Mouse (Mus musculus) urinary bladder, postnatal 4 days (tissue): ENCODE data around the gene Rsrc1.

Experiments used
- DNase-seq, 2 experiments: peaks; one replicate each; pipeline ENCODE4 v3.0.0; 2021 to 2022; ENCODE audit warnings: low spot score in 2 of 2

Gene Rsrc1

GRCm38 (mm10) chr3:67280247-67280646, 299.1 kb downstream of the Rsrc1 start:
- DNase-seq: no peak

GRCm38 (mm10) chr3:67284039-67284438, 302.8 kb downstream of the Rsrc1 start:
- DNase-seq: no peak

DNA sequence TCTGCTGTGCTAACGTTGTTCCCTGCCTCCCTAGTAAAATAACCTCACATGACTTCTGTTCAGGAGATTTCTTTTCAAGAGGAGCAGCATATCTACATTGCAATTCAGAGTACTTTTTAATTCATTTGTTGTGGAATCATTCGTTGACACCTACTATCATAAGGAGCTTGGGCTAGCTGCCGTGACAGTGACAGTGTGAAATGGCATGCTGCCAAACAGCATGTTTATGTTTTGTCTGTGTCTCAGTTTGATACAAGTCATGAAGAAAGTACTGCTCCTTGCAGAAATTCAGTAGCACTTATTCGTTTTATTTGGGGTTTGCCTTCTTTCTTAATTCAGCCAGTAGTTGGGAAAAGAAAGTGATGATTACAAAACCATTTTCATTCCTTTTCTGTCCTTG, 303.7 kb downstream of the Rsrc1 start:
- DNase-seq: no peak

DNA sequence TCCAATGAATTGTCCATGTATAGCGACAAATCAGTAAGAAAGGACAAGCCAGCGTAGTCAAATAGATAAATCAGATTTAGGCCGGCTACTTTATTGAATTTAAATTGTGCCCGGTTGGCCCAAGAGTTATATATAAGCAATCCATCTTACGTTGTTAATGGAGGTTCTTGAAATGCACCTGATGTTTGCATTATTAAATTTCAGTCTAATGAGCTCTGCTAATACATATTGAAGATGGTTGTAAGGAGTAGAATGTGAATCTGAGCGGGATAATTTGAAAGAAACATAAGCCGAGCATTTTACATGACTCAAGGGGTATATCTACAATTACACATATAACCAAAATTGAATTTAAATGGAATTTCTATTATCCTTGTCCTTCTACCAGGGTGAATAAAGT, 307.5 kb downstream of the Rsrc1 start:
- DNase-seq: no peak

DNA sequence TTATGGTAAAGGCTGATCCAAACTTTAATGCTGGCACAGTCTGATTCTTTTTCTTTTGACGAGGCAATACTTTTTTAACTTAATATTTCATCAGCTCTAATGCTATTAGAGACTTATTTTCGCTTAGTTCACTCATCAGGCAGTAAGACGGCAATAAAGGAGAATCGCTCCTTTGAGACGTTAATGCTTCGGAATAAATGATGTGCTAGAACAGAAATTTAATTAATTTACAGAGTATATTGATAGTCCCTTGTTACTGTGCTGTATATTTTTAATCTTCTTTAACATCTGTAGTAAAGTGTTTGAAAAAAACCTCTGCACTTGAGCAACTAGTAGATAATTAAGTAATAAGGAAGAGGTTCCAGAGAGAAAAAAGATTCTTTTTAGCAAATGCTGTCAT, 308.3 kb downstream of the Rsrc1 start:
- no peak for DNase-seq

DNA sequence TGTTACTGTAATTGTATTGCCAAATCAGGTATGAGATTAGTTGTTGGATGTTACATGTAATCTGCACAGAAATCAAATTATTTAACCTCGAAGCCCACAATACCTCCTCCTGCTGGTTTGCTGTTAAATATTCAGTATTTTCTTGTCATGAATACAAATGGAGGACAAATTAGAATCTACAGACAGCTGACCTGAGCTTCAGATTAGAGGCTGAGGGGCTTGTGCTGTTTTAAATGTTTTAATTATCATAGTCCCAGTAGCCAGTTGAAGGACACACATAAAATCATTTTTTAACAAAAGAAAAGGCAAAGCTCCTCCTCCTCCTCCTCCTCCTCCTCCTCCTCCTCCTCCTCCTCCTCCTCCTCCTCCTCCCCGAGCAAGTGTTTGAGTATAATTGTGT, 327.5 kb downstream of the Rsrc1 start:
- no peak for DNase-seq

DNA sequence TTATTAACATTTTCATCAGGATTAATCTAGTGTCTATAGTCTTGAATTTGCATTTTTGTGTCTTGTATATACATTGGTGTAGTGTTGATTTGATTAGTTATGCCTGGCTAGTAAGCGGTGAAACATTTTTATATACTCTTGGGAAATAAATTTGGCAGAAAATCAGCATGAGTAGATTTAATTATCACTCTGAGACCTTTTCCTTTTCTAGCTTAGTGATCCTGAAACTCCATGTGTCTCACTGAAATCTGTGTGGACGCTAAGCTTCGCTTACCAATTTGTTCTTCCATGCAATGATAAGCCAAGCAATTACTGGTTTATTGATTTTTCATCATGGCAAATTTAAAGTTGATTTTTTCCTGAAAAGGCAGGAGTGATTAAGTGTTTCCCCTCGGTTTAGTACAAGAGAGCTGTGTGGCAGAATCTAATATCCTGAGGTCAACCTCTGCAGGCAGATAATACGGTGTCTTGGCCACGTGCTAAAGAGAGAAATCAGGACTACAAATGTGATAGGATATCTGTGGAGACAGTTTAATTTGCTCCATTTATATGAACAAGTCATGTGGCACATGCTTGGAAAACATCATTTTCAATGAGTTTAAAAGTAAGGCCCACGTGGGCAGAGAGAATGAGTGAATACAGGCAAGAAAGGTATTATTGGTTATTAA, 328.6 kb downstream of the Rsrc1 start:
- DNase-seq: no peak

DNA sequence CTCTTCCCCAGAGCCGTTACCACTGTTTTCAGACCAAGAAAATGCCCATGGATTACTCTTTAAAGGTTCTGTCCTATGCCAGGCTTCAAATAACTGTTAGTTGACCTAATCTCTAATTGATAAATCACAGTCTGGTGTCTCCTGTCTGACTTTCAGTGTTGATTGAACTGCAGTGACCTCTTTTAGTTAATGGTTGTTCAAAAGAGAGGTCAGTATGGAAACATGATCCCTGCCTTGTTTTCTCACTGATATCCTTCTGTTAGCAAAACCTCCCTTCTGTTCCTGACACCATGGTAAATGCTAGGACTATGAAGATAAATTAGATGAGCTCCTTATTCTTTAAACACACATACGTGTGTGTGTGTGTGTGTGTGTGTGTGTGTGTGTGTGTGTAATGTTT, 330.2 kb downstream of the Rsrc1 start:
- no peak for DNase-seq

DNA sequence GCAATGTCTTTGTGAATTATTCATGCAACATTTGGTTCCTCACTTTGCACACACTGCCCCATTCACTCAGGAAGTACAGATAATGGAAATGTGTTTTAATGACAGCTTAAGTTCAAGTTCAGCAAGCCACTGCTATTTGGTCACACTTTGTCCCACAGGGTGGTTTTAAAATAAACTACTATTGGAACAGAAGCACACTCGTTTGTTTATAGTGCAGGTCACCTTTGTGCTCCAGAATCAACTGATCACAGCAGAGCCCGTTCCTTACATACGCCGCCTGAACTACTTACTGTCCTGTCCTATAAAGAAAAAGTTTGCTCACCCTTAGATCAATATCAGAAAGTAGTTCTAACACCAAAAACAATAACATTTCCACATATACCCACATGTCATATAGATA, 341.2 kb downstream of the Rsrc1 start:
- no peak for DNase-seq

DNA sequence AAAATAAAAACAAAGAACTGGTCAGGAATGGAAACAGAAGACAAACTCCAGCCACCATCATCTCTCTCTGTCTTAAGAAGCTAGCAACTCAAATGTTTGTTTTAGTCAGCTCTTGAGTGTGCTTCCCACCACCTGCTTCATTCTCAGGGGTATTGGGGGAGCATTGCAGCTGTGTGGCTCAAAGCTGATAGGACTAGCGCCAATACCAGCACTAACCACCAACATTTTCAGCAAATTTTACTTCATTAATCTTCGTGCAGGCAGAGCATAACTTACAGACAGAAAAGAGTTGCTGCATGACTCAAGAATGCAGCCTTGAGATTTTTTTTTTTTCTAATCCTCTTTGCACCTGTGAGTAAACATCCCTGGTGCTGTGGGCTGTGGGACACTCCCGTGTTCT, 358.4 kb downstream of the Rsrc1 start:
- DNase-seq: no peak

DNA sequence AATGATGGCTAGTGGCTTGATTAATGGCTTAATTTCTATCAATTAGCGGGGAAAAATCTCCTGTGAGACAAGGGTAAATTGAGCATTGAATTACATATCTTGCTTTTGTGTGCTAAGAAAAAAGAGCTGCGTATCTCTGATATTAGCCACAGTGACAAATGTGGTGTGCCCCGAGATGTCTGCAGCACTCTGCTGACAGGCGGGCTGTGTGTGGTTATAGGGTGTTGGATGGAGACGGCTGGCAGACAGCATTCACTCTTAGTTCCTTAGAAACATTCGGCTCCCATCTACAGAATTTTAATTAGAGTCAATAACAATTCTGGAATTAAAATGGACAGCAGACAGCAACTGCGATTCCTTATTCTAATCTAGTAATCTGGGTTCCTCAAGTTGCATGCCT, 359.7 kb downstream of the Rsrc1 start:
- DNase-seq: no peak

DNA sequence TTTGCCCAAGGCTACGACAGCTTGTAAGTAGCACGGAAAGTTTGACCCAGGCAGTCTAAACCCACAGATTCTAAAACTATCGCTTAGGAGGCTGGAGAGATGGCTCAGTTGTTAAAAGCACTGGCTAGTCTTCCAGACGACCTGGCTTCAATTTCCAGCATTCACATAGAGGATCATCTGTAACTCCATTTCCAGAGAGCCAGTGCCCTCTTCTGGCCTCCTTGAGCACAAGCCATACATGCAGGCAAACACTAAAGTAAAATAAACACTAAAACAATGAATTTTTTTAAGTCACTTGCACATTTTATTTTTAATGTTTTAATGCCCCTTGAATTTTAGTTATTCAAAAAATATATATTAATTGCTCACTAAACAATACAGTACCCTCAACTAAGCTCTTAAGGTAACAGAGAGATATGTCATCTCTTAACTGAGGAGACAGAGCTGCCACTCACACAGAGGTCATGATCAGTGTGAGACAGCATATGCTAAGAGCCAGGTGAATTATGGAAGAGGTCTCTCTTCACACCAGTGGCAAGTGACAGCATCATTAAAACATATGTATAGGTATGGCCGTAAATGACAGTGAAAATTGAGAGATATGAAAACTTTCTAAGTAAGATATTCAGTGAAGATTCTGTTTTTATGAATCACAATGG, 361.9 kb downstream of the Rsrc1 start:
- DNase-seq: no peak

DNA sequence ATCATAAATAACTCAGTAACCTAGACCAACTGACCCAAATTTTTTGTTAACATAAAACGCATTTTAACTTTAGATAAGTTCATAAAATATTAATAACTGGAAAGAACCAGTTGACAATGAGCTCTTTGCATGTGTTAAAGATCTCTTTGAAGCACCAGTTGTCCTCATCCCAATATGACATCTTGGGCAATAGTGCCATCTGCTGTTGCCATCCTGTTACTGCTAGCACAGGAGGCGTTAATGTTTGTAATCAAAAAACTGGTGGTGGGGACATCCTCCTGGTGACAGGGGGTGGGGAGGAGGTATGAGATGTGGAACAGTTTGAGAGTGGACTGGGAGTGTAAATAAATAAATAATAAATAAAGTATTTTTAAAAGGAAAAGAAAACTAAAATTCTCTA, 363.4 kb downstream of the Rsrc1 start:
- no peak for DNase-seq

DNA sequence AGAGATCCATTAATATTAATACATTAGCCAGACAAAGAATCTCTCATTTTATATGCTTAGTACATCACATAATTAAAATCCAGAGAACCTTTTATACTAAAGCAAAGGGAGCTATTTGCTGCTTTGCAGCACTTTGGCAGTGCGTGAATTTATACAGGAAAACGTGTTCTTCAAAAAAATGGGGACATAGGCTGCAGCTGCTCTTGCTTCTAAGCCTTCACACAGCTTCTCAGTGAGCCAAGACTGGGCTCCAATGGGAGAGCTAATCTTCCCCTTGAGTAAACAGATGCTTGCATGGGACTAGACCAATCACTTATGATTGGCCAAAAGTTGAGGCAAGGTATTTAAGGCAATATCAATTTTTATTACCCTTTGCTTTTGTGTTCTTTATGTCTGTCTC, 365.5 kb downstream of the Rsrc1 start:
- DNase-seq: no peak

- DNase-seq: no peak
These were observed 370.4 kb downstream of the Rsrc1 start for GRCm38 (mm10) chr3:67351406-67352127.

GRCm38 (mm10) chr3:67352128-67352762, 371.1 kb downstream of the Rsrc1 start:
- no peak for DNase-seq

GRCm38 (mm10) chr3:67352763-67353149, 371.6 kb downstream of the Rsrc1 start:
- DNase-seq: no peak

DNA sequence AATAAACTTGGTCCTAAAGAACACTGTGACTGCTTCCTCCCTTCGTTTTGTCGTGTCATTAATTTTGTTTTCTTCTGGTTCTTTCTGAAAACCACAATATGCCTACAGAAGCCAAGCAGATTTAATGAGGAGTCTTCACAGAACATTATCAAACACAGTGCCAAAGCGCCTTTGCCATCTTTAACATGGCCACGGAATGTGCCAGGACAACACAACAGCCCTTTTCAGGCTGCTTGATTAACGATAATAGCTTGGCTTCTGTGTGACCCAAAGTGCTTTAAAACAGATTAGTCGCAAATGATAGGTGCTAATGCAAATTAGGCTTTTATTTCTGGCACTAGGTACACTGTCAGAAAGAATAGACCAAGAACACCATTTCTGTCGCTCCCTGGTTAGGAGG, 377.2 kb downstream of the Rsrc1 start:
- DNase-seq: no peak

DNA sequence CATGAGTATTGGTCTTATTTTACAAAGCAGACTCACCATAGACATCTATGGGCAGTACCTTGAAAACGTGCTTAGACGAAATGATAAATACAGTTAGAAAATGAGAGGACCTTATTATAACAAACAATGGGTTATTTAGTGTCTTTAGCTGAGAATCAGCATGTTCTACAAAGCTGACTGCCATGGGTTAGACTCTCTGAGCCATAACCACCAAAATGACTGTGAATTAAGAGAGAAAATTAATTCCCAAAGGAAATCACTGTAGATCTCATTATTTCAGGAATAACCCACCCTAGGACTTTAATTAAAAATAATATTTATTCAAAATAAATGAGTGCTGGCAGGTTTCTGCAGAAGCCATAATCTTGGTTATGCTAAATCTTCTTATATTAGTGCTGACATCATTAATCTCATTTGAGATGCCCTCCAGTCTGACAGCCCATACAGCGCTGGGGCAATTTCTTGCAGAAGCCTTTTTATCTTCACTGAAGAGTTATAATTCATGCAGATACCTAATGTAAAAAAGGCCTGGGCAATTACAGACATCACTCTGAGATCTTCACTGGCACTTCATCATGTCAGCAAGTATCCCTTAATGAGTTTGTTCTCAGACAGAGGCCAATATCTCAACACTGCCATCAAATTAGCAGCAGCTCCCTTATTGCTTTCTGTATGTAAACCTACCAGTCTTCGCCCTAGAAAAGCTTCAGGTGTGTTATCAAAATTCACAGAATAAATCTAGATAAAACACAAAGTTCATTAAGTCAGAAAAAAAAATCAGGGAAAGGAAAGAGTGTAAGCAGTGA, 385.1 kb downstream of the Rsrc1 start:
- no peak for DNase-seq

DNA sequence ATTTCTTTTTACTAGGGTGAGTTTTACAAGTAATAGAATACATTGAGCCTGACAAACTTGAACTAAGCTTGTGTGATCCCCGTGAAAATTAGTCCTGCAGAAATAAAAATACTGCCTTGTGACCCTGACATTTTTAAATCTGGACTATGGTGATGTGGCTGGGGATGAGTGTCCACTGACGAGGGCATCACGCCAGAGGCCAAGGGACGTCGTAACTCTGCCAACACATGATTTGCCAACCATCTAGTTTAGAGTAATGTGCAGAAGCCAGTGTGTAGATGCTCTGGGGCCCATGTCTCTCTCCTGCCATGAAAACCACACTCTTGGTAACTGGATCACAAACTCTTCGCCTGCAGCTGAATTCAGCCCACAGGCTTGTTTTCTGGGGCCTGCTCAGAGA, 386.3 kb downstream of the Rsrc1 start:
- DNase-seq: no peak

DNA sequence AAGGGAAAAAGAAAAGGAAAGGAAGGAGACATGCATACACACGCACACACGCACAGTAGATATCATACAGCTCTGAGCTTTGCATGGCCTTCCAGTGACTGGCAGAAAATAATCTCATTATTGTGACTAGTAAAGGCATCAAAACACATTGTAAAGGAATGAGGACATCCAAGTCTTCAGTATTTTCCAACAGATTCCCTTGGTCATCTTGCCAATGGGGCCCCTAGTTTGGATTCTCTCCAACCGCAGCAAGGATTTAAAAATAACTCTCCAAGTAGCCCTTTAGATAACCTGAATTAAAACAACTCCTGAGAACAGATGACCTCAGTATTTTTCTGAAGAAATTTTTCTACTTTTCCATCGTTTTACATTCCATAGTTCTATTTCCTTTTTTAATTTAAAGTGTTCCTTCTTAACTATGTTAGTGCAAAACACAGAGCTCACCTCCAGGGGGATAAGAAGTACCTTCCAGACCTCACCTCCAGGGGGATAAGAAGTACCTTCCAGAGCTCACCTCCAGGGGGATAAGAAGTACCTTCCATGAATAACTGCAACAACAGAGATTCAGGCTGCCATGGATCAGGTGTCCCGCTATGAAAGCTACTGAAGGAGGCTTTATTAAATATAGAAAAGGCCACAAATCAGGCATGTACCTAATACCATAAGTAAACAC, 388.4 kb downstream of the Rsrc1 start:
- no peak for DNase-seq
